Mouse (Mus musculus): ENCODE results near the gene Ptpro. TPM values are rescaled to one million over a fixed set of nuclear protein-coding genes. Genes with fewer than 3 reads are reported as not detected.

Gene Ptpro
- polyA plus RNA-seq, 1 experiment from 2014 or later, result 2.5 TPM

- no peak overlapping the region for H3K4me2 ChIP-seq (replicated peaks)
- 0 out of 2 replicates have a peak, but pooled peaks cover 6% of the 10 kb centered on the region for H3K36me3 ChIP-seq
- no peak overlapping the region for H3K4me3 ChIP-seq (replicated peaks)
- no peaks in the 10 kb centered on the region for H3K9me3 ChIP-seq
- no peak overlapping the region for H3K27ac ChIP-seq
- H3K4me1 ChIP-seq (replicated peaks), result no peaks in the 10 kb centered on the region
- H3K9ac ChIP-seq, result no peak overlapping the region
- no peaks in the 10 kb centered on the region for H3K27me3 ChIP-seq (replicated peaks)
- WGBS, result 81% methylated on average over 6 of the region's 6 CpGs
- ATAC-seq, result no peak
These were observed 243.1 kb downstream of the Ptpro start for GRCm38 (mm10) chr6:137495233-137495632.

GRCm38 (mm10) chr6:137496562-137496961, 244.4 kb downstream of the Ptpro start:
- Histone ChIP-seq H3K4me3 (replicated peaks) (no peak overlapping the region), H3K9me3 (no peaks in the 10 kb centered on the region), H3K4me1 (replicated peaks) (no peaks in the 10 kb centered on the region), H3K27me3 (replicated peaks) (no peaks in the 10 kb centered on the region), H3K36me3 (0 out of 2 replicates have a peak, but pooled peaks cover 6% of the 10 kb centered on the region), H3K27ac (no peak overlapping the region), H3K4me2 (replicated peaks) (no peak overlapping the region), H3K9ac (no peak overlapping the region)
- 93% methylated on average over 2 of the region's 2 CpGs for WGBS
- ATAC-seq, result no peak

- no peak overlapping the region for H3K9ac ChIP-seq
- ATAC-seq, result no peak
- no peaks in the 10 kb centered on the region for H3K4me1 ChIP-seq (replicated peaks)
- H3K27ac ChIP-seq, result no peak overlapping the region
- 0 out of 2 replicates have a peak, but pooled peaks cover 6% of the 10 kb centered on the region for H3K36me3 ChIP-seq
- no peak overlapping the region for H3K4me2 ChIP-seq (replicated peaks)
- no peaks in the 10 kb centered on the region for H3K9me3 ChIP-seq
- 78% methylated on average over 8 of the region's 8 CpGs for WGBS
- H3K4me3 ChIP-seq (replicated peaks), result no peak overlapping the region
- H3K27me3 ChIP-seq (replicated peaks), result no peaks in the 10 kb centered on the region
These were observed 245.2 kb downstream of the Ptpro start for GRCm38 (mm10) chr6:137497208-137497835.

- 77% methylated on average over 6 of the region's 6 CpGs for WGBS
- Histone ChIP-seq H3K27me3 (replicated peaks) (no peaks in the 10 kb centered on the region), H3K4me1 (replicated peaks) (no peaks in the 10 kb centered on the region), H3K36me3 (0 out of 2 replicates have a peak, but pooled peaks cover 6% of the 10 kb centered on the region), H3K4me3 (replicated peaks) (no peak overlapping the region), H3K9ac (no peak overlapping the region), H3K4me2 (replicated peaks) (no peak overlapping the region), H3K27ac (no peak overlapping the region), H3K9me3 (no peaks in the 10 kb centered on the region)
- ATAC-seq, result no peak
These were observed 246.7 kb downstream of the Ptpro start for GRCm38 (mm10) chr6:137498781-137499180.

- Histone ChIP-seq H3K4me3 (replicated peaks) (no peak overlapping the region), H3K27ac (no peak overlapping the region), H3K4me1 (replicated peaks) (no peaks in the 10 kb centered on the region), H3K27me3 (replicated peaks) (no peaks in the 10 kb centered on the region), H3K4me2 (replicated peaks) (no peak overlapping the region), H3K9me3 (no peaks in the 10 kb centered on the region), H3K9ac (no peak overlapping the region), H3K36me3 (peaks cover 9% of the 10 kb centered on the region; the same call in 1 of the 2 replicates)
- WGBS, result 87% methylated on average over 7 of the region's 7 CpGs
- ATAC-seq, result no peak
These were observed 250.9 kb downstream of the Ptpro start for GRCm38 (mm10) chr6:137503009-137503408.

GRCm38 (mm10) chr6:137503462-137503861, 251.3 kb downstream of the Ptpro start:
- Histone ChIP-seq H3K9ac (no peak overlapping the region), H3K27ac (no peak overlapping the region), H3K4me3 (replicated peaks) (no peak overlapping the region), H3K4me2 (replicated peaks) (no peak overlapping the region), H3K36me3 (peaks cover 9% of the 10 kb centered on the region; the same call in 1 of the 2 replicates), H3K9me3 (no peaks in the 10 kb centered on the region), H3K4me1 (replicated peaks) (no peaks in the 10 kb centered on the region), H3K27me3 (replicated peaks) (no peaks in the 10 kb centered on the region)
- peak; percentile 44; the same call in 1 of the 2 replicates for ATAC-seq
- 86% methylated on average over 8 of the region's 8 CpGs for WGBS

GRCm38 (mm10) chr6:137504052-137504451, 251.9 kb downstream of the Ptpro start:
- no peak for ATAC-seq
- WGBS, result 51% methylated on average over 1 of the region's 1 CpGs
- no peaks in the 10 kb centered on the region for H3K27me3 ChIP-seq (replicated peaks)
- H3K4me3 ChIP-seq (replicated peaks), result no peak overlapping the region
- no peak overlapping the region for H3K4me2 ChIP-seq (replicated peaks)
- H3K9me3 ChIP-seq, result no peaks in the 10 kb centered on the region
- H3K4me1 ChIP-seq (replicated peaks), result no peaks in the 10 kb centered on the region
- no peak overlapping the region for H3K9ac ChIP-seq
- H3K27ac ChIP-seq, result no peak overlapping the region
- peaks cover 8% of the 10 kb centered on the region; the same call in 1 of the 2 replicates for H3K36me3 ChIP-seq

- H3K9ac ChIP-seq, result no peak overlapping the region
- peaks cover 8% of the 10 kb centered on the region; the same call in 1 of the 2 replicates for H3K36me3 ChIP-seq
- no peaks in the 10 kb centered on the region for H3K4me1 ChIP-seq (replicated peaks)
- no peaks in the 10 kb centered on the region for H3K27me3 ChIP-seq (replicated peaks)
- 56% methylated on average over 3 of the region's 3 CpGs for WGBS
- no peaks in the 10 kb centered on the region for H3K9me3 ChIP-seq
- H3K27ac ChIP-seq, result no peak overlapping the region
- H3K4me2 ChIP-seq (replicated peaks), result no peak overlapping the region
- no peak overlapping the region for H3K4me3 ChIP-seq (replicated peaks)
- ATAC-seq, result peak; percentile 58
These were observed 253.6 kb downstream of the Ptpro start for GRCm38 (mm10) chr6:137505555-137506227.

GRCm38 (mm10) chr6:137506563-137506962, 254.4 kb downstream of the Ptpro start:
- H3K4me2 ChIP-seq (replicated peaks), result no peak overlapping the region
- ATAC-seq, result no peak
- no peaks in the 10 kb centered on the region for H3K4me1 ChIP-seq (replicated peaks)
- no peak overlapping the region for H3K9ac ChIP-seq
- H3K27ac ChIP-seq, result no peak overlapping the region
- peaks cover 8% of the 10 kb centered on the region; the same call in 1 of the 2 replicates for H3K36me3 ChIP-seq
- 85% methylated on average over 7 of the region's 7 CpGs for WGBS
- no peak overlapping the region for H3K4me3 ChIP-seq (replicated peaks)
- H3K9me3 ChIP-seq, result no peaks in the 10 kb centered on the region
- no peaks in the 10 kb centered on the region for H3K27me3 ChIP-seq (replicated peaks)

GRCm38 (mm10) chr6:137508936-137509335, 256.8 kb downstream of the Ptpro start:
- Histone ChIP-seq H3K27me3 (replicated peaks) (no peaks in the 10 kb centered on the region), H3K9ac (no peak overlapping the region), H3K4me1 (replicated peaks) (no peaks in the 10 kb centered on the region), H3K36me3 (peaks cover 8% of the 10 kb centered on the region; the same call in 1 of the 2 replicates), H3K4me2 (replicated peaks) (no peak overlapping the region), H3K27ac (no peak overlapping the region), H3K9me3 (no peaks in the 10 kb centered on the region), H3K4me3 (replicated peaks) (no peak overlapping the region)
- WGBS, result 96% methylated on average over 19 of the region's 19 CpGs
- ATAC-seq, result no peak

- ATAC-seq, result no peak
- Histone ChIP-seq H3K9me3 (no peaks in the 10 kb centered on the region), H3K4me3 (replicated peaks) (no peak overlapping the region), H3K9ac (no peak overlapping the region), H3K27ac (no peak overlapping the region), H3K27me3 (replicated peaks) (no peaks in the 10 kb centered on the region), H3K4me1 (replicated peaks) (no peaks in the 10 kb centered on the region), H3K4me2 (replicated peaks) (no peak overlapping the region), H3K36me3 (peaks cover 8% of the 10 kb centered on the region; the same call in 1 of the 2 replicates)
- 81% methylated on average over 14 of the region's 14 CpGs for WGBS
These were observed 257.4 kb downstream of the Ptpro start for GRCm38 (mm10) chr6:137509341-137510045.

- ATAC-seq, result no peak
- Histone ChIP-seq H3K4me2 (replicated peaks) (no peak overlapping the region), H3K4me1 (replicated peaks) (no peaks in the 10 kb centered on the region), H3K36me3 (peaks cover 3% of the 10 kb centered on the region; the same call in 1 of the 2 replicates), H3K27me3 (replicated peaks) (no peaks in the 10 kb centered on the region), H3K4me3 (replicated peaks) (no peak overlapping the region), H3K27ac (no peak overlapping the region), H3K9me3 (no peaks in the 10 kb centered on the region), H3K9ac (no peak overlapping the region)
- 75% methylated on average over 5 of the region's 5 CpGs for WGBS
These were observed 260.6 kb downstream of the Ptpro start for GRCm38 (mm10) chr6:137512753-137513152.

Measured in intestine, embryonic 15.5 days (tissue).